Comparison of ENCODE assay signal across 23 mouse cellular contexts in the genomic region with DNA sequence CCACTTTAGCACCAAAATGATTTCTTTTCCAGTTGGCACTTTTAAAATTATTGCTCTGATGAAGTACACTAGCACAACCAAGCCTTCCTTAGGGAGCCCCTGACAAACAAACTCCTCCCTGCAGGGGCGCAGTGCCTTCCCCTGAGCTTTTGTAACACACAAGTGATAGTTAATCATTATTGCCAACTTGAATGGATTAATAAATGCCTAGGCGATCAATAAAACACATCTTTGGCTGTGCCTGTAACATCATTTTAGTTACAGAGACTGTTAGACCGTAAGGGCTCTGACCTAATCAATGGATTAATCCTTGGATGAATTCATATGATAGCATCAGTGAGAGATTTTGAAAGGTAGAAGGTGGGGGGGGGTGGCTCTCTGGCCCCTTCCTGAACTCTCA. TPM values are rescaled to one million over a fixed set of nuclear protein-coding genes. Genes with fewer than 3 reads are reported as not detected.
"Had no signal": no experiment of that assay in that cellular context is flagged by ENCODE, and none has a peak within 500 bp of the region (broad histone marks: within the 10 kb centered on the region; RNA-seq: fewer than 3 reads in every experiment).

No protein-coding gene starts in this region.

- H3K4me3 ChIP-seq: lung, embryonic 15.5 days; megakaryocyte, embryonic 14.5 days; midbrain, embryonic 10.5 days; midbrain, embryonic 12.5 days; myocyte; neural tube, embryonic 13.5 days; neural tube, embryonic 15.5 days had no signal

- H3K36me3 ChIP-seq: lung, embryonic 15.5 days; midbrain, embryonic 10.5 days; midbrain, embryonic 12.5 days; neural tube, embryonic 13.5 days; neural tube, embryonic 15.5 days had no signal

- H3K27ac ChIP-seq: lung, embryonic 15.5 days; macrophage; midbrain, embryonic 10.5 days; midbrain, embryonic 12.5 days; neural tube, embryonic 13.5 days; neural tube, embryonic 15.5 days had no signal

- ATAC-seq: lung, postnatal 0 days; midbrain, embryonic 16.5 days had no signal

- H3K4me1 ChIP-seq: lung, embryonic 15.5 days; megakaryocyte, embryonic 14.5 days; midbrain, embryonic 10.5 days; midbrain, embryonic 12.5 days; neural tube, embryonic 13.5 days; neural tube, embryonic 15.5 days had no signal

- H3K27me3 ChIP-seq: lung, embryonic 15.5 days; megakaryocyte, embryonic 14.5 days; midbrain, embryonic 12.5 days; neural tube, embryonic 13.5 days; neural tube, embryonic 15.5 days had no signal

- H3K4me2 ChIP-seq: lung, embryonic 15.5 days; midbrain, embryonic 12.5 days; neural tube, embryonic 13.5 days; neural tube, embryonic 15.5 days had no signal

- H3K9me3 ChIP-seq: lung, embryonic 15.5 days; midbrain, embryonic 10.5 days; midbrain, embryonic 12.5 days; neural tube, embryonic 13.5 days; neural tube, embryonic 15.5 days had no signal

- DNase-seq: lung, adult 2 months; lung, postnatal 14 days; lung, postnatal 36 days; midbrain, embryonic 14.5 days; retina, postnatal 1 day; right cerebral cortex, adult 18-20 months; right cerebral cortex, postnatal 25 days; right cerebral cortex, postnatal 4 days; spleen, adult 18-20 months; thymus, adult 18-20 months; thymus, postnatal 14 days; thymus, postnatal 36 days had no signal

- H3K9ac ChIP-seq: lung, embryonic 15.5 days; midbrain, embryonic 12.5 days; neural tube, embryonic 13.5 days; neural tube, embryonic 15.5 days had no signal

RNA-seq across cellular contexts. Expression of a gene that starts 6.2 kb away (rescaled TPM):
- total RNA-seq: megakaryocyte progenitor cell, adult 5-6 weeks had no signal
- polyA plus RNA-seq: macrophage had no signal
